Mouse (Mus musculus): ENCODE measurements around the gene 4931406P16Rik. TPM values are rescaled to one million over a fixed set of nuclear protein-coding genes. Genes with fewer than 3 reads are reported as not detected.
A peak's percentile ranks its signal among the peaks of the same experiment; 100 is the strongest.

4931406P16Rik gene
- polyA plus RNA-seq, 1 experiment: 31.4 TPM

GRCm38 (mm10) chr7:34312786-34313442 lies 437 bp downstream of the 4931406P16Rik start:
- DNase-seq (ENCODE audit: low spot score): no peak

- no peak for DNase-seq (ENCODE audit: low spot score)
Observed at GRCm38 (mm10) chr7:34309186-34309764, 4.1 kb downstream of the 4931406P16Rik start.

- no peak for DNase-seq (ENCODE audit: low spot score)
Observed at GRCm38 (mm10) chr7:34308586-34308985, 4.8 kb downstream of the 4931406P16Rik start.

- DNase-seq (ENCODE audit: low spot score): no peak
Observed at GRCm38 (mm10) chr7:34305454-34305853, 7.9 kb downstream of the 4931406P16Rik start.

GRCm38 (mm10) chr7:34302651-34303050 lies 10.7 kb downstream of the 4931406P16Rik start:
- DNase-seq (ENCODE audit: low spot score): no peak

GRCm38 (mm10) chr7:34301952-34302351 lies 11.4 kb downstream of the 4931406P16Rik start:
- DNase-seq (ENCODE audit: low spot score): no peak

GRCm38 (mm10) chr7:34298818-34299217 lies 14.5 kb downstream of the 4931406P16Rik start:
- DNase-seq (ENCODE audit: low spot score): no peak

- DNase-seq (ENCODE audit: low spot score): no peak
Observed at GRCm38 (mm10) chr7:34296124-34296523, 17.2 kb downstream of the 4931406P16Rik start.

- DNase-seq (ENCODE audit: low spot score): no peak
Observed at GRCm38 (mm10) chr7:34292633-34293032, 20.7 kb downstream of the 4931406P16Rik start.

- no peak for DNase-seq (ENCODE audit: low spot score)
Observed at GRCm38 (mm10) chr7:34291265-34291664, 22.1 kb downstream of the 4931406P16Rik start.

- DNase-seq (ENCODE audit: low spot score): no peak
Observed at GRCm38 (mm10) chr7:34290450-34291151, 22.8 kb downstream of the 4931406P16Rik start.

GRCm38 (mm10) chr7:34277656-34278055 lies 35.7 kb downstream of the 4931406P16Rik start:
- no peak for DNase-seq (ENCODE audit: low spot score)

GRCm38 (mm10) chr7:34276066-34276465 lies 37.3 kb downstream of the 4931406P16Rik start:
- DNase-seq (ENCODE audit: low spot score): no peak

- DNase-seq (ENCODE audit: low spot score): no peak
Observed at GRCm38 (mm10) chr7:34272465-34272864, 40.9 kb downstream of the 4931406P16Rik start.

- DNase-seq (ENCODE audit: low spot score): no peak
Observed at GRCm38 (mm10) chr7:34268463-34268862, 44.9 kb downstream of the 4931406P16Rik start.

GRCm38 (mm10) chr7:34266421-34266820 lies 46.9 kb downstream of the 4931406P16Rik start:
- DNase-seq (ENCODE audit: low spot score): no peak

- DNase-seq (ENCODE audit: low spot score): peak; percentile 35
Observed at GRCm38 (mm10) chr7:34265876-34266346, 47.4 kb downstream of the 4931406P16Rik start.

GRCm38 (mm10) chr7:34263437-34263836 lies 49.9 kb downstream of the 4931406P16Rik start:
- DNase-seq (ENCODE audit: low spot score): no peak

GRCm38 (mm10) chr7:34258407-34258806 lies 54.9 kb downstream of the 4931406P16Rik start:
- DNase-seq (ENCODE audit: low spot score): no peak

- no peak for DNase-seq (ENCODE audit: low spot score)
Observed at GRCm38 (mm10) chr7:34257279-34257678, 56.1 kb downstream of the 4931406P16Rik start.

GRCm38 (mm10) chr7:34255916-34256315 lies 57.4 kb downstream of the 4931406P16Rik start:
- no peak for DNase-seq (ENCODE audit: low spot score)

- DNase-seq (ENCODE audit: low spot score): no peak
Observed at GRCm38 (mm10) chr7:34255137-34255536, 58.2 kb downstream of the 4931406P16Rik start.

- no peak for DNase-seq (ENCODE audit: low spot score)
Observed at GRCm38 (mm10) chr7:34252030-34252429, 61.3 kb downstream of the 4931406P16Rik start.
